Mouse (Mus musculus) hindbrain, embryonic 14.5 days (tissue): ENCODE measurements around the gene Pdzd7. TPM values are rescaled to one million over a fixed set of nuclear protein-coding genes. Genes with fewer than 3 reads are reported as not detected.
A peak's percentile ranks its signal among the peaks of the same experiment; 100 is the strongest.

Source experiments
- ATAC-seq: fragments of 200-750 bp; cut with Nextera tagmentation; 2 replicates; pipeline ENCODE4 v1.8.0; 2017; ENCODE audit warnings: moderate number of reproducible peaks, mild to moderate bottlenecking, moderate TSS enrichment, moderate library complexity; ENCODE audit not compliant: low FRiP score
- DNase-seq: peaks from one replicate; pipeline ENCODE4 v3.0.0-alpha.2; 2015; ENCODE audit warnings: low spot score
- H3K27ac ChIP-seq: fragments of 300-500 bp; sonication (generic); 2 replicates; pipeline ENCODE4 v1.5.1; 2014; ENCODE audit warnings: mild to moderate bottlenecking, moderate library complexity
- H3K27me3 ChIP-seq: fragments of 300-500 bp; sonication (generic); 2 replicates; pipeline ENCODE4 v1.6.1; 2014; ENCODE audit warnings: mild to moderate bottlenecking, low read length, mixed read lengths; ENCODE audit not compliant: control insufficient read depth, insufficient read depth
- H3K36me3 ChIP-seq: fragments of 300-500 bp; sonication (generic); replicated peaks from 2 replicates; pipeline ENCODE4 v1.6.1; 2014; ENCODE audit not compliant: control insufficient read depth, insufficient read depth
- H3K4me1 ChIP-seq: fragments of 300-500 bp; sonication (generic); replicated peaks from 2 replicates; pipeline ENCODE4 v1.6.1; 2014; ENCODE audit warnings: antibody characterized with exemption, low read length, mixed read lengths; ENCODE audit not compliant: control insufficient read depth, insufficient read depth
- H3K4me2 ChIP-seq: fragments of 300-500 bp; sonication (generic); replicated peaks from 2 replicates; pipeline ENCODE4 v1.6.1; 2014; ENCODE audit warnings: mild to moderate bottlenecking, moderate library complexity
- H3K4me3 ChIP-seq: fragments of 300-500 bp; sonication (generic); replicated peaks from 2 replicates; pipeline ENCODE4 v1.5.1; 2014; ENCODE audit warnings: mild to moderate bottlenecking, low read length
- H3K9ac ChIP-seq: fragments of 300-500 bp; sonication (generic); 2 replicates; pipeline ENCODE4 v1.6.1; 2014
- H3K9me3 ChIP-seq: fragments of 300-500 bp; sonication (generic); 2 replicates; pipeline ENCODE4 v1.6.1; 2016; ENCODE audit warnings: low read length; ENCODE audit not compliant: control insufficient read depth
- WGBS: fragments of 180-500 bp; shearing (Covaris S2); extraction: QIAGEN DNeasy Blood & Tissue Kit; methylation state at CpG from one replicate; pipeline ENCODE4 v1.1.7; 2014; 5-methylcytosine and 5-hydroxymethylcytosine counted together
- polyA plus RNA-seq: library from polyadenylated mRNA; unstranded; fragments of >200 nt; fragmentation: Nextera tagmentation; extraction: Ambion mirVana; gene quantifications from 2 replicates; pipeline ENCODE4 v1.2.1, GENCODE M21; 2014

The Pdzd7 gene
- polyA plus RNA-seq: 2.5 and 2.9 TPM in 2 replicates

GRCm38 (mm10) chr19:45045651-45046050 is at the start of gene Pdzd7:
Pdzd7 (minus strand) TSS chr19:45045717.
- 85% methylated on average over 5 of the region's 5 CpGs for WGBS
- peak within 1 kb of the TSS; percentile 94 for H3K27ac ChIP-seq
- no peak for ATAC-seq
- H3K27me3 ChIP-seq: peaks cover 10% of the 10 kb centered on the region; the same call in 1 of the 2 replicates
- peak within 1 kb of the TSS; percentile 76 for H3K4me2 ChIP-seq
- H3K4me3 ChIP-seq: peak within 1 kb of the TSS; percentile 50
- H3K9ac ChIP-seq: peak within 1 kb of the TSS; percentile 72
- peaks cover 29% of the 10 kb centered on the region for H3K4me1 ChIP-seq
- DNase-seq: no peak
- H3K9me3 ChIP-seq: no peaks in the 10 kb centered on the region
- H3K36me3 ChIP-seq: peaks cover 14% of the 10 kb centered on the region

- Histone ChIP-seq H3K36me3 (no peaks in the 10 kb centered on the region), H3K4me2 (no peak overlapping the region), H3K9ac (no peak overlapping the region), H3K4me1 (peaks cover 16% of the 10 kb centered on the region), H3K27me3 (peaks cover 78% of the 10 kb centered on the region), H3K27ac (no peak overlapping the region), H3K9me3 (no peaks in the 10 kb centered on the region), H3K4me3 (no peak overlapping the region)
- ATAC-seq (no peak), DNase-seq (peak; percentile 57)
- WGBS: 16% methylated on average over 11 of the region's 11 CpGs
These were observed 36.5 kb upstream of the Pdzd7 start for GRCm38 (mm10) chr19:45081841-45082550.

- ATAC-seq: no peak
- 0% methylated on average over 5 of the region's 5 CpGs for WGBS
- H3K4me2 ChIP-seq: peak overlapping the region; percentile 52
- H3K9ac ChIP-seq: no peak overlapping the region
- H3K9me3 ChIP-seq: no peaks in the 10 kb centered on the region
- H3K27me3 ChIP-seq: peaks cover 81% of the 10 kb centered on the region
- peaks cover 23% of the 10 kb centered on the region for H3K4me1 ChIP-seq
- no peaks in the 10 kb centered on the region for H3K36me3 ChIP-seq
- peak overlapping the region; percentile 22; the same call in 1 of the 2 replicates for H3K4me3 ChIP-seq
- H3K27ac ChIP-seq: no peak overlapping the region
- DNase-seq: peak; percentile 77
These were observed 35.8 kb upstream of the Pdzd7 start for GRCm38 (mm10) chr19:45081279-45081678.

GRCm38 (mm10) chr19:45080711-45081110 is 35.2 kb upstream of the Pdzd7 start:
- WGBS: 2% methylated on average over 17 of the region's 17 CpGs
- Histone ChIP-seq H3K9me3 (no peaks in the 10 kb centered on the region), H3K36me3 (no peaks in the 10 kb centered on the region), H3K27ac (no peak overlapping the region), H3K4me2 (peak overlapping the region; percentile 52), H3K9ac (peak overlapping the region; percentile 39; the same call in 1 of the 2 replicates), H3K4me1 (peaks cover 27% of the 10 kb centered on the region), H3K27me3 (peaks cover 81% of the 10 kb centered on the region), H3K4me3 (peak overlapping the region; percentile 22)
- ATAC-seq (no peak), DNase-seq (no peak)

GRCm38 (mm10) chr19:45079769-45080515 is 34.4 kb upstream of the Pdzd7 start:
- WGBS: under 1% methylated on average over 45 of the region's 45 CpGs
- no peak for DNase-seq
- no peak overlapping the region for H3K27ac ChIP-seq

GRCm38 (mm10) chr19:45078971-45079764 is 33.7 kb upstream of the Pdzd7 start:
- Histone ChIP-seq H3K9me3 (no peaks in the 10 kb centered on the region), H3K4me2 (peak overlapping the region; percentile 52; the same call in 1 of the 2 replicates), H3K9ac (no peak overlapping the region), H3K4me3 (peak overlapping the region; percentile 22; the same call in 1 of the 2 replicates), H3K27ac (no peak overlapping the region), H3K4me1 (peaks cover 28% of the 10 kb centered on the region), H3K36me3 (no peaks in the 10 kb centered on the region), H3K27me3 (peaks cover 83% of the 10 kb centered on the region)
- 4% methylated on average over 17 of the region's 17 CpGs for WGBS
- ATAC-seq (no peak), DNase-seq (peak; percentile 59)

More at GRCm38 (mm10) chr19:45079769-45080515, 34.4 kb upstream of the Pdzd7 start:
- Histone ChIP-seq H3K27me3 (peaks cover 83% of the 10 kb centered on the region), H3K9me3 (no peaks in the 10 kb centered on the region), H3K36me3 (no peaks in the 10 kb centered on the region), H3K9ac (peak overlapping the region; percentile 39), H3K4me2 (peak overlapping the region; percentile 52), H3K4me1 (peaks cover 28% of the 10 kb centered on the region), H3K4me3 (peak overlapping the region; percentile 22)
- ATAC-seq: no peak

- no peak for ATAC-seq
- no peak for DNase-seq
- H3K4me1 ChIP-seq: peaks cover 28% of the 10 kb centered on the region
These were observed 32.5 kb upstream of the Pdzd7 start for GRCm38 (mm10) chr19:45077742-45078645.

More at GRCm38 (mm10) chr19:45077742-45078645, 32.5 kb upstream of the Pdzd7 start:
- Histone ChIP-seq H3K4me3 (no peak overlapping the region), H3K36me3 (no peaks in the 10 kb centered on the region), H3K27ac (no peak overlapping the region), H3K9me3 (no peaks in the 10 kb centered on the region), H3K27me3 (peaks cover 76% of the 10 kb centered on the region), H3K4me2 (no peak overlapping the region), H3K9ac (no peak overlapping the region)
- WGBS: 6% methylated on average over 20 of the region's 20 CpGs
